Mouse (Mus musculus) CH12.LX (cell line): Measurements from ENCODE around the gene Babam2. TPM values are rescaled to one million over a fixed set of nuclear protein-coding genes. Genes with fewer than 3 reads are reported as not detected.

Experiments
- DNase-seq: peaks from one replicate; pipeline ENCODE4 v3.0.0-alpha.2; 2013; ENCODE audit errors: extremely low read depth
- H3K27ac ChIP-seq: 2 replicates; pipeline ENCODE4 v1.5.1; 2012; ENCODE audit warnings: low read depth, mild to moderate bottlenecking, control low read depth, moderate library complexity; ENCODE audit not compliant: insufficient read depth
- H3K27me3 ChIP-seq: replicated peaks from 2 replicates; pipeline ENCODE3; 2012; ENCODE audit warnings: inconsistent platforms
- H3K36me3 ChIP-seq, 2 experiments: replicated peaks in 1 of 2; 2 replicates each; pipeline versions ENCODE3 to v1.6.1; 2012; ENCODE audit warnings: inconsistent platforms in 1 of 2, low read length in 1 of 2, mild to moderate bottlenecking in 1 of 2, mixed read lengths in 1 of 2, moderate library complexity in 1 of 2; ENCODE audit not compliant: control insufficient read depth in 1 of 2, insufficient read depth in 1 of 2
- H3K4me1 ChIP-seq, 2 experiments: 2 replicates each; pipeline ENCODE4 v1.6.1; 2012; ENCODE audit warnings: inconsistent platforms in 1 of 2, moderate library complexity in 1 of 2; ENCODE audit not compliant: insufficient read depth in 2 of 2, control insufficient read depth in 1 of 2
- H3K4me2 ChIP-seq: 2 replicates; pipeline ENCODE4 v1.6.1; 2012; ENCODE audit warnings: low read depth, mild to moderate bottlenecking, control low read depth; ENCODE audit not compliant: poor library complexity, insufficient read depth, severe bottlenecking
- H3K4me3 ChIP-seq, 3 experiments: fragments of 150-350 bp in 1 of 3; sonication (generic) in 1 of 3; replicated peaks in 1 of 3; 2 replicates each; pipeline versions ENCODE3 to v1.5.1; 2011 to 2012; ENCODE audit warnings: low read depth in 2 of 3, low read length in 2 of 3, mild to moderate bottlenecking in 2 of 3, moderate library complexity in 2 of 3, control low read depth in 1 of 3, improper control_type of control experiment in 1 of 3, inconsistent platforms in 1 of 3, mixed read lengths in 1 of 3; ENCODE audit not compliant: poor library complexity in 1 of 3
- H3K79me2 ChIP-seq: replicated peaks from 2 replicates; pipeline ENCODE4 v1.6.1; 2012; ENCODE audit warnings: mild to moderate bottlenecking, moderate library complexity; ENCODE audit not compliant: control insufficient read depth, poor library complexity, insufficient read depth, severe bottlenecking; ENCODE audit errors: extremely low read depth
- H3K9ac ChIP-seq: 2 replicates; pipeline ENCODE4 v1.6.1; 2012; ENCODE audit warnings: low read depth, mild to moderate bottlenecking, control low read depth, moderate library complexity; ENCODE audit not compliant: insufficient read depth
- H3K9me3 ChIP-seq: replicated peaks from 2 replicates; pipeline ENCODE3; 2012; ENCODE audit warnings: low read length, inconsistent platforms, mixed read lengths
- BHLHE40 ChIP-seq: IDR thresholded peaks from 2 replicates; pipeline ENCODE4 v1.6.1; 2011; ENCODE audit warnings: mild to moderate bottlenecking, low read depth, low read length, improper control_type of control experiment
- CHD1 ChIP-seq: IDR thresholded peaks from 2 replicates; pipeline ENCODE4 v1.6.1; 2012; ENCODE audit warnings: low read depth, low read length, improper control_type of control experiment, inconsistent platforms
- E2F4 ChIP-seq: IDR thresholded peaks from 2 replicates; pipeline ENCODE4 v1.6.1; 2011; ENCODE audit warnings: low read depth, low read length, improper control_type of control experiment; ENCODE audit not compliant: insufficient replicate concordance
- ETS1 ChIP-seq: conservative IDR thresholded peaks from 2 replicates; pipeline ENCODE4 v1.6.1; 2012; ENCODE audit warnings: low read depth, mild to moderate bottlenecking, inconsistent platforms, low read length, improper control_type of control experiment, moderate library complexity
- GABPA ChIP-seq: IDR thresholded peaks from 2 replicates; pipeline ENCODE4 v1.6.1; 2012; ENCODE audit warnings: low read depth, low read length, improper control_type of control experiment, inconsistent platforms; ENCODE audit not compliant: insufficient replicate concordance
- HCFC1 ChIP-seq: IDR thresholded peaks from 2 replicates; pipeline ENCODE4 v1.6.1; 2012; ENCODE audit warnings: low read depth, mild to moderate bottlenecking, inconsistent platforms, low read length, improper control_type of control experiment
- JUND ChIP-seq: conservative IDR thresholded peaks from 2 replicates; pipeline ENCODE4 v1.6.1; 2011; ENCODE audit warnings: low read depth, low read length, improper control_type of control experiment
- KAT2A ChIP-seq: IDR thresholded peaks from 2 replicates; pipeline ENCODE4 v1.6.1; 2012; ENCODE audit warnings: low read length, improper control_type of control experiment, inconsistent platforms; ENCODE audit not compliant: insufficient replicate concordance
- MAFK ChIP-seq: IDR thresholded peaks from 2 replicates; pipeline ENCODE4 v1.6.1; 2011; ENCODE audit warnings: low read length, improper control_type of control experiment; ENCODE audit not compliant: insufficient replicate concordance
- MEF2A ChIP-seq: IDR thresholded peaks from 2 replicates; pipeline ENCODE4 v1.6.1; 2014; ENCODE audit warnings: low read depth, mild to moderate bottlenecking, inconsistent platforms, low read length, improper control_type of control experiment, borderline replicate concordance
- MYC ChIP-seq: IDR thresholded peaks from 2 replicates; pipeline ENCODE4 v1.6.1; 2011; ENCODE audit warnings: low read depth, mild to moderate bottlenecking, improper control_type of control experiment, low read length
- NRF1 ChIP-seq: IDR thresholded peaks from 2 replicates; pipeline ENCODE4 v1.6.1; 2014; ENCODE audit warnings: low read depth, mild to moderate bottlenecking, inconsistent platforms, low read length, improper control_type of control experiment, moderate library complexity
- POLR2A ChIP-seq: IDR thresholded peaks from 2 replicates; pipeline ENCODE4 v1.6.1; 2011; ENCODE audit warnings: low read depth, mild to moderate bottlenecking, improper control_type of control experiment, low read length
- POLR2AphosphoS2 ChIP-seq: IDR thresholded peaks from 2 replicates; pipeline ENCODE4 v1.6.1; 2011; ENCODE audit warnings: low read depth, low read length, improper control_type of control experiment
- RAD21 ChIP-seq: IDR thresholded peaks from 2 replicates; pipeline ENCODE4 v1.6.1; 2011; ENCODE audit warnings: low read depth, mild to moderate bottlenecking, low read length, improper control_type of control experiment, moderate library complexity
- RCOR1 ChIP-seq: conservative IDR thresholded peaks from 2 replicates; pipeline ENCODE4 v1.6.1; 2012; ENCODE audit warnings: low read depth, mild to moderate bottlenecking, inconsistent platforms, low read length, improper control_type of control experiment
- SIN3A ChIP-seq: IDR thresholded peaks from 2 replicates; pipeline ENCODE4 v1.6.1; 2012; ENCODE audit warnings: low read length, improper control_type of control experiment, inconsistent platforms
- SMC3 ChIP-seq: IDR thresholded peaks from 2 replicates; pipeline ENCODE4 v1.6.1; 2011; ENCODE audit warnings: low read depth, low read length, improper control_type of control experiment
- TBP ChIP-seq: conservative IDR thresholded peaks from 2 replicates; pipeline ENCODE4 v1.6.1; 2011; ENCODE audit warnings: low read depth, low read length, improper control_type of control experiment
- TCF12 ChIP-seq: IDR thresholded peaks from 2 replicates; pipeline ENCODE4 v1.6.1; 2014; ENCODE audit warnings: low read depth, mild to moderate bottlenecking, inconsistent platforms, low read length, improper control_type of control experiment
- USF1 ChIP-seq: IDR thresholded peaks from 2 replicates; pipeline ENCODE4 v1.6.1; 2014; ENCODE audit warnings: low read depth, mild to moderate bottlenecking, inconsistent platforms, low read length, improper control_type of control experiment
- USF2 ChIP-seq: conservative IDR thresholded peaks from 2 replicates; pipeline ENCODE4 v1.6.1; 2011; ENCODE audit warnings: low read depth, low read length, improper control_type of control experiment
- ZC3H11A ChIP-seq: IDR thresholded peaks from 2 replicates; pipeline ENCODE4 v1.6.1; 2012; ENCODE audit warnings: low read depth, mild to moderate bottlenecking, inconsistent platforms, low read length, improper control_type of control experiment
- ZNF384 ChIP-seq: IDR thresholded peaks from 2 replicates; pipeline ENCODE4 v1.6.1; 2012; ENCODE audit warnings: low read depth, low read length, improper control_type of control experiment, inconsistent platforms
- dilution Hi-C: fragments of 300-500 bp; cut with MboI; formaldehyde crosslinking; loops from 2 replicates; pipeline ENCODE4 v1.14.3; 2020; ENCODE audit warnings: low sequenced_read_pairs; ENCODE audit not compliant: extremely low pct_unique_long_range_greater_than_20kb, extremely low pct_ligation_motif_present
- in situ Hi-C: fragments of 300-500 bp; cut with MboI; formaldehyde crosslinking; loops from 3 replicates; pipeline ENCODE4 v1.14.3; 2019; ENCODE audit warnings: low sequenced_read_pairs, low pct_ligation_motif_present, low pct_unique_long_range_greater_than_20kb, mixed read lengths
- polyA plus RNA-seq: library from polyadenylated mRNA; unstranded; fragments of >175 nt; gene quantifications from 2 replicates; pipeline ENCODE4 v1.2.1, GENCODE M21; 2012; ENCODE audit warnings: low read depth; ENCODE audit not compliant: insufficient read length
- total RNA-seq, 2 experiments: library from RNA; depleted of rRNA; stranded (reverse); fragments of 300-350 nt in 1 of 2; fragments of >200 nt in 1 of 2; gene quantifications; 2 replicates each; pipeline ENCODE4 v1.2.3; 2012 to 2014

The Babam2 gene
- total and polyA plus RNA-seq, 3 experiments = 38.2 to 78.0 (median 39.8) TPM

- Histone ChIP-seq H3K79me2 (no peaks in the 10 kb centered on the region), H3K9ac (no peak overlapping the region), H3K27me3 (no peaks in the 10 kb centered on the region), H3K4me3 (no peak overlapping the region), H3K4me2 (no peak overlapping the region), H3K27ac (no peak overlapping the region), H3K36me3 (peaks cover 0 to 6% of the 10 kb centered on the region in 2 experiments), H3K4me1 (peaks cover 3 to 8% of the 10 kb centered on the region in 2 experiments; a peak in 1 of 4 replicates), H3K9me3 (no peaks in the 10 kb centered on the region)
- dilution Hi-C loops = no loop called here
- TF ChIP-seq ETS1 = no peak
- no peak for TF ChIP-seq SIN3A
- TF ChIP-seq GABPA = no peak
- TF ChIP-seq MYC = no peak
- no peak for TF ChIP-seq MAFK
- TF ChIP-seq CHD1 = no peak
- TF ChIP-seq KAT2A = no peak
- no peak for TF ChIP-seq HCFC1
- TF ChIP-seq USF1 = no peak
- no peak for TF ChIP-seq JUND
- no peak for DNase-seq
- in situ Hi-C loops = no loop called here
Observed at GRCm38 (mm10) chr5:32033621-32034020, 336.1 kb downstream of the Babam2 start.

DNA sequence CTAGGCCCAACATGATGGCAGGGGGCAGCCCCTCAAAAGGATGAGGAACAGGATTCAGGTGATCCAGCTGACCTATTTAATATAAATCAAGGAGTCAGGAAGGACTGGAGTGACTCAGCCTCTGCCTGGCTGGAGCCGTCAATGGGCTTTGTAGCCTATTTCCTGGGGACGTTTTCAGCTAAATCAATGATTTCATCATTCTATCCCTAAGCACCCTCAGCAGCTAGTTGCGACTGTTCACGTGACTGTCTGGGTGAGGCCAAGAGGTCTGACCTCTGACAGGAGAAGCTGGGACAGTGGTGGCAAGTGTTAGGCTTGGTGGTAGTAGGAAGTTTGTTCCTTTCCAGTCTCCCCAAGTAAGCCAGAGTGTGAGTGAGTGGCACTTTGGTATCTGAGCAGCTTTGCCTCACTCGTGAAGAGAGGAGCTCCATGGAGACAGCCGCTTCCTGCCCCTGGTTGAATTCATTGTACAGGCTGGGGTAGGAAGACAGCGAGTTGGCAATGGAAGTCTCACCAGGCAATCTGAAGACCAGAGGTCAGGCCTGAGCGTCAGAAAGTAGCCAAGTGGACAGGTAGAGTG is 337.1 kb downstream of the Babam2 start:
- dilution Hi-C loops (no loop called here), in situ Hi-C loops (no loop called here)
- Histone ChIP-seq H3K9me3 (no peaks in the 10 kb centered on the region), H3K4me3 (no peak overlapping the region), H3K4me1 (peaks cover 3 to 8% of the 10 kb centered on the region in 2 experiments; a peak in 1 of 4 replicates), H3K36me3 (peaks cover 0 to 6% of the 10 kb centered on the region in 2 experiments), H3K9ac (no peak overlapping the region), H3K27ac (no peak overlapping the region), H3K4me2 (no peak overlapping the region), H3K79me2 (no peaks in the 10 kb centered on the region), H3K27me3 (no peaks in the 10 kb centered on the region)
- DNase-seq = no peak
- no peak for TF ChIP-seq ZNF384
- no peak for TF ChIP-seq POLR2AphosphoS2
- TF ChIP-seq MYC = no peak
- no peak for TF ChIP-seq SMC3
- no peak for TF ChIP-seq TBP
- no peak for TF ChIP-seq SIN3A
- TF ChIP-seq JUND = no peak
- TF ChIP-seq POLR2A = no peak
- TF ChIP-seq BHLHE40 = no peak
- no peak for TF ChIP-seq USF2
- TF ChIP-seq HCFC1 = no peak
- TF ChIP-seq RCOR1 = no peak
- no peak for TF ChIP-seq ZC3H11A
- TF ChIP-seq MEF2A = no peak
- TF ChIP-seq RAD21 = no peak
- no peak for TF ChIP-seq NRF1
- TF ChIP-seq KAT2A = no peak
- no peak for TF ChIP-seq TCF12
- no peak for TF ChIP-seq E2F4
